Mouse (Mus musculus) MEL (cell line): ENCODE data around the gene Agbl3.

Experiments used
- CTCF ChIP-seq, 3 experiments: IDR thresholded peaks in 2 of 3; conservative IDR thresholded peaks in 1 of 3; 2 replicates each; pipeline ENCODE4 v1.5.1; 2011 to 2012; ENCODE audit warnings: low read length in 3 of 3, low read depth in 2 of 3, mild to moderate bottlenecking in 2 of 3, improper control_type of control experiment in 1 of 3, inconsistent platforms in 1 of 3, mixed read lengths in 1 of 3, moderate library complexity in 1 of 3; ENCODE audit not compliant: control insufficient read depth in 1 of 3, insufficient read depth in 1 of 3, poor library complexity in 1 of 3, severe bottlenecking in 1 of 3
- POLR2A ChIP-seq, 2 experiments: IDR thresholded peaks; 2 replicates each; pipeline ENCODE4 v1.6.1; 2011 to 2012; ENCODE audit warnings: low read length in 2 of 2, mild to moderate bottlenecking in 2 of 2, control low read depth in 1 of 2, improper control_type of control experiment in 1 of 2, low read depth in 1 of 2, moderate library complexity in 1 of 2; ENCODE audit not compliant: control insufficient read depth in 1 of 2, insufficient read depth in 1 of 2, poor library complexity in 1 of 2
- SIN3A ChIP-seq: IDR thresholded peaks from 2 replicates; pipeline ENCODE4 v1.6.1; 2012; ENCODE audit warnings: low read length, improper control_type of control experiment, inconsistent platforms
- USF2 ChIP-seq, 2 experiments: IDR thresholded peaks; 2 replicates each; pipeline ENCODE4 v1.6.1; 2011 to 2012; ENCODE audit warnings: improper control_type of control experiment in 2 of 2, low read length in 2 of 2, borderline replicate concordance in 1 of 2, inconsistent platforms in 1 of 2, low read depth in 1 of 2, mild to moderate bottlenecking in 1 of 2; ENCODE audit not compliant: insufficient read depth in 1 of 2

- TF ChIP-seq POLR2A (IDR thresholded peaks at IDR 0.05; ENCODE audit: control insufficient read depth in 1 of 2, insufficient read depth in 1 of 2, low read depth in 1 of 2, low read length in 2 of 2, poor library complexity in 1 of 2) (no peak), USF2 (IDR thresholded peaks at IDR 0.05; ENCODE audit: borderline replicate concordance in 1 of 2, insufficient read depth in 1 of 2, low read depth in 1 of 2, low read length in 2 of 2) (no peak), CTCF (IDR thresholded peaks at IDR 0.05 in 2 of 3, conservative IDR thresholded peaks at IDR 0.05 in 1 of 3; ENCODE audit: control insufficient read depth in 1 of 3, insufficient read depth in 1 of 3, low read depth in 2 of 3, low read length in 3 of 3, poor library complexity in 1 of 3, severe bottlenecking in 1 of 3) (no peak), SIN3A (no peak)
Measured at GRCm38 (mm10) chr6:34770491-34770890, 9.7 kb upstream of the Agbl3 start.
